Mouse (Mus musculus) urinary bladder, postnatal 10 days (tissue): ENCODE results near the gene Strn4.

Experiments used
- DNase-seq: peaks from one replicate; pipeline ENCODE4 v3.0.0; 2022; ENCODE audit warnings: low spot score

Gene Strn4

GRCm38 (mm10) chr7:16841561-16842560 is 26.2 kb downstream of the Strn4 start:
- no peak for DNase-seq

DNA sequence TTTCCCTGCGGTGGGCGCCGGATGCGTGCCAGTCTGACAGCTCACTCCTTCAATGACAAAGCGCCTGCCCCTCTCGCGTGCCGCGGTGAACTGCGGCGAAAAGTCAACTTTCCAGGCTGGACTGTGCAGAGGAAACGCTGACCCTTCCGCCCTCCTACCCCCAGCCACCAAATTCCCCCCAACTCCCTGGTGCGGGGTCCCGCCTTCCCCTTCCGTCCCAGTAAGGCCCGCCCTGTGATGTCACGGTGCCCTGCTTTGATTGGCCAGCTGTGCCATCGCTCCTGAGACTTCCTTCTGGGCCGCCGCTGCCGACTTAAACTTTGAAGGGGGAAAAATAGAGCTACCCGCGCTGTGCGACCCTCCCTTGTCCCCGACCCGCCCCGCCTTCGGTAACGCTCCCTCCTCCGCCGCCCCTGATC is 27.0 kb downstream of the Strn4 start, which contains the start of gene Prkd2:
Gene Prkd2 (plus strand): TSS at position 258 of the 419 bp plus-strand sequence.
- peak; percentile 70 for DNase-seq

- DNase-seq = no peak
Measured at GRCm38 (mm10) chr7:16843441-16844171, 27.9 kb downstream of the Strn4 start.

DNA sequence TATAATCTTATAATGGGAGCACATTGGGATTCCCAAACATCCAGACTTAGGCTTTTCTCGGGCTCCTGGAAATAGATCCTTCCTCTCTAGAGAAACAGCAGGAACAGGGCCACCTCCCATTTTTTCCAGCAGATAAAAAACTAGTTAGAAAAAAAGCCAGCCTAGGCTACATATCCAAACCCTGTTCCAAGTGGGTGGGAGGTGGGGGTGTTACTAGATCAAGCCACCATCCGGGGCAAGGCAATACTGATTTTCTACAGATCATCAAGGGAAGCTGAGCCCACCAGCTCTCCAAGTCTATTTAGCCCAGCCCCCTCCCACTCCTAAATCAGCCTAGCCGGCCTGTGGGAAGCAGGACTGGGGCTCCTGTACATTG is 29.0 kb downstream of the Strn4 start:
- DNase-seq = no peak

GRCm38 (mm10) chr7:16845072-16845819 is 29.6 kb downstream of the Strn4 start:
- no peak for DNase-seq

GRCm38 (mm10) chr7:16845820-16846167 is 30.1 kb downstream of the Strn4 start:
- no peak for DNase-seq

GRCm38 (mm10) chr7:16846775-16847174 is 31.1 kb downstream of the Strn4 start:
- no peak for DNase-seq

GRCm38 (mm10) chr7:16847507-16847906 is 31.8 kb downstream of the Strn4 start:
- no peak for DNase-seq

DNA sequence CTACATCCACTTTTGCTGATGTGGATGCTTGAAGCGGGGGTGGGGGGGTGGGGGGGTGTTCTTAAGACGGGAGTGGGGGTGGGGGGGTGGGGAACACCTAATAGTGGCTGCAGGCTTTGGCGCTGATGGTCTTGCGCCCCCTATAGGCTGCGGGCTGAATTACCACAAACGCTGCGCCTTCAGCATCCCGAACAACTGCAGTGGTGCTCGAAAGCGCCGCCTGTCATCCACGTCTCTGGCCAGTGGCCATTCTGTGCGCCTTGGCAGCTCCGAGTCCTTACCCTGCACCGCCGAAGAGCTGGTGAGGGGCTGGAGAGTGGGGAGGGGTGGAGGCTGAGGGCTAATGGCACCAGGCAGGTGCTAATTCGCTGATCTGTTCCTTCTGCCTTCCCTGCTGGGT is 32.9 kb downstream of the Strn4 start:
- DNase-seq = no peak

DNA sequence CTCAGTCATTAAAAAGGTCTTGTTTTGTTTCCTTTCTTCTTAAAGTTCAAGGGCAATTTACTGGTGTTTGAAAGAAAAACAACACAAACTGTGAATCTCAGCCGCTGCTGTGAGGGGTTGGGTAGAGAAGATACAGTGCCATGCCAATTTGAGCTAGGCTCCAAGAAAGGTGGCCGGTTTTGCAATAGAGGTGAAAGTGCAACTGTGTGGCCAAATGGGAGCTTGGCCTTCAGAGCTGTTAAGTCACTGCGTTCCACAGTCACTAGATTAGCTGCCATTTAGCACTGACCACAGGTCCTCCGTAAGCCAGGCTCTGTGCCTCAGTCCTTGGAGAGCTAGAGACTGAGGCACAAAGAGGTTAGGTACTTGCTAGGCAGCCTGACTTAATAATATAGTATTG is 35.9 kb downstream of the Strn4 start:
- no peak for DNase-seq

- DNase-seq = no peak
Measured at GRCm38 (mm10) chr7:16853302-16853831, 37.7 kb downstream of the Strn4 start.

DNA sequence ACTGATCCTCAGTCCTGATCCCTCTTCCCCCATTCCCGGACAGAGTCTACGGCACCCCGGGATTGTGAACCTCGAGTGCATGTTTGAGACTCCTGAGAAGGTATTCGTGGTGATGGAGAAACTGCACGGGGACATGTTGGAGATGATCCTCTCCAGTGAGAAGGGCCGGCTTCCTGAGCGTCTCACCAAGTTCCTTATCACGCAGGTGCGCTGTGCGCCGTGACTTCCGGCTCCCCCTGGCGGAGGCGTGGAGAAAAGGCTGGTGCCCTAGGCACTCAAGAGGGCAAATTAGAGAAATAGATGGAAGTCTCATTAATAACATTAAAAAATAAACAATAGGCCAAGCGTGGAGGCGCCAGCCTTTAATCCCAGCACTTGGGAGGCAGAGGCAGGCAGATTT is 42.6 kb downstream of the Strn4 start:
- no peak for DNase-seq

- DNase-seq = no peak
Measured at GRCm38 (mm10) chr7:16859902-16860651, 44.4 kb downstream of the Strn4 start.

- DNase-seq = no peak
Measured at GRCm38 (mm10) chr7:16867488-16867887, 51.8 kb downstream of the Strn4 start.

- no peak for DNase-seq
Measured at GRCm38 (mm10) chr7:16869497-16869896, 53.8 kb downstream of the Strn4 start.

- DNase-seq = no peak
Measured at GRCm38 (mm10) chr7:16871600-16871999, 55.9 kb downstream of the Strn4 start.

DNA sequence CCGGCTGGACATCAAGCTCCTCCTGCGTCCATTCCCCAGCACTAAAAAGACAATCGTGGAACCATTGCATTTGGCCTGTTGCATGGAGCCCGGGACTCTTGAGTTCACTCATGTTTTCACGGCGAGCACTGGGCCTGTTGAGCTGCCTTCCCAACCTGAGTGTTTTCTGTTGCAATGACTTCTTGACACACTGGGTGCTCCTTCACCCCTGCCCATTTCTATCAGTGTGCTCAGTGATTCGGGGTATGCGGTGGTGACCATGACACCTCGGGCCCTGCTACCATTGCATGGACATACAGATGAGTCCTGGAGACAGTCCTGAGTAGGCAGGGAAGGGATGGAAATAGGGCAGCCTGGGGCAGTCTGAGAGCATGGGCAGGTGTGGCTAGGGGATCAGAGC is 56.8 kb downstream of the Strn4 start:
- no peak for DNase-seq

GRCm38 (mm10) chr7:16873392-16873791 is 57.7 kb downstream of the Strn4 start:
- no peak for DNase-seq

- no peak for DNase-seq
Measured at GRCm38 (mm10) chr7:16874190-16874589, 58.5 kb downstream of the Strn4 start.

DNA sequence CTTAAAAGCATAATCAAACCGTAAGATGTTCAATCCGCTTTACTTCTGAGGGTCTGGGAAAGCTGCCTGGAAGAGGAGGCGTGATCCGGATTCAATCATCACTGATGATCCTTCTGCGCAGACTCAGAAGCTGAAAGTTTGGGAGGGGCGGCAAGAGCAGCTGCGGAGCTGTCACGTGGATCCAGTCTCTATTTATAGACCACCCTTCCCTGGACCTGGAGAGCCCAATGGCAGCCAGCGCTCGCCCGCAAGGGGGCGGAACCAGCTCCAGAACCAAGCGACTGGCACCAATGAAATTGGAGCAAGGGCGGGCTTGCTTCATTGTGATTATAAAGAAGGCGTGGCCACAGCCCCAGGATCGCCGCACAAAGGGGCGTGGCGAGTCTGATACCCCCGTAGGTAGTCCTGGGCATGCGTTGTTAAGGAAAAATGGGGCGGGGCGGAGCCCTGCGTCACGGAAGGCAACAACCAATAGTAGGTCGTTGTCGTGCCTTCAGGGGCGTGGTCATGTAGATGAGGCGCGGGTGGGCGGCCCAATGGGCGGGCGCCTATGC is 59.1 kb downstream of the Strn4 start:
- peak; percentile 96 for DNase-seq

- DNase-seq = no peak
Measured at GRCm38 (mm10) chr7:16875310-16875325, 59.4 kb downstream of the Strn4 start, which contains the start of gene Dact3. Dact3 (plus strand) TSS chr7:16875317.

- DNase-seq = no peak
Measured at GRCm38 (mm10) chr7:16875326-16875725, 59.6 kb downstream of the Strn4 start.
